Mouse (Mus musculus): ENCODE data around the gene Scaf11.

GRCm38 (mm10) chr15:96491421-96491820, 30.8 kb upstream of the Scaf11 start:
- TF ChIP-seq CTCF (IDR thresholded peaks at IDR 0.05; ENCODE audit: control insufficient read depth, insufficient read depth, low read length) = no peak
- TF ChIP-seq POLR2A (IDR thresholded peaks at IDR 0.05; ENCODE audit: borderline replicate concordance, control insufficient read depth, low read depth, low read length) = no peak

All from bone marrow, adult 2 months (tissue).